Mouse (Mus musculus): ENCODE measurements at regions not wholly inside any gene's neighbourhood (a gene's known extent, or its start where the extent isn't known, plus 50 kb on each side); places are given as distances from the start of the nearest gene placed in this dataset. TPM values are rescaled to one million over a fixed set of nuclear protein-coding genes. Genes with fewer than 3 reads are reported as not detected.
A peak's percentile ranks its signal among the peaks of the same experiment; 100 is the strongest.

DNA sequence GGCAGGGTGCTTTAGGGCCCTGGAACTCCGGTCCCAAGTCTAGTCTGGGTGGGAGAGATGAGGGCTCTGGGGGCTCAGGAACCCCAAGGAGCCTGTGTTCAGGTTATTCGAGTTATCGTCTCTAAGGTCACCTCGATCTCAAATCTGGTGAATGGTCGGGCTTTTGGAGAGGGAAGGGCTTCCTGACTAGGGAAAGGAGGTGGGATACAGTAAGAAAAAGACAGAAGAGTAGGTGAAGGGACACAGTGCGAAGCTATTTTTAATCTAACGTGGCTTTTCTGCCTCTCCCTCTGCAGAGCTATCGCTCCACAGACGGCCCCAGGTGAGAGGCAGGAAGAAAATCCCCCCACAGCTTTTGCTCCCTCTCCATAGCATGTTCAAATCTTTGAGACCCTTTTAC is 81.8 kb upstream of the Hsd17b12 start:
- 29% methylated on average over 9 of the region's 9 CpGs for WGBS
- no peak for DNase-seq (ENCODE audit: low spot score)

DNA sequence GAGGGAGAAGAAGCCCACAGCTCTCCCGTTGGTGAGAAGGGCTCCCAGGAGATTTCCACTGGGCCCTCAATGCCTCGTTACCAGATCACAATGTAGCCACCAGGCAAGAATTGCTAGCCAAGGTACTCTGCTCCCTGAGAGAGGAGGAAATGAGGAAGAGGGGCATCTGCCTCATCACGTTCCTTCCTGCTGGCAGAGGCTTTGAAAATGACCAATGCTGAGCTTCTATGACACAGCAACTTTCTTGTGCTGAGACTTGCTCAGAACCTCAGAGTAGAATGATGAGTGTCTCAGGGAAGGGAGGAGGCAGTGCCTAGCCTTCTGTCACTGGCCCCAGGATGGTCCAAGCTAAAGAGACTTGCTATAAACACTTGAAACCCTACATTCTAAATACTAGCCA is 78.7 kb upstream of the Hsd17b12 start:
- DNase-seq (ENCODE audit: low spot score) = no peak
- H3K36me3 ChIP-seq (ENCODE audit: control insufficient read depth, insufficient read depth, low read length) = no peaks in the 10 kb centered on the region
- H3K27ac ChIP-seq (replicated peaks) = no peak overlapping the region
- no peak overlapping the region for H3K4me2 ChIP-seq (replicated peaks; ENCODE audit: low read depth)
- H3K4me1 ChIP-seq (replicated peaks; ENCODE audit: control insufficient read depth, insufficient read depth) = no peaks in the 10 kb centered on the region
- 49% methylated on average over 3 of the region's 3 CpGs for WGBS
- TF ChIP-seq CTCF (IDR thresholded peaks at IDR 0.05; ENCODE audit: low read depth) = no peak
- TF ChIP-seq EP300 (optimal IDR thresholded peaks at IDR 0.05) = no peak
- peaks cover 12% of the 10 kb centered on the region; the same call in 1 of the 2 replicates for H3K27me3 ChIP-seq (ENCODE audit: control insufficient read depth, insufficient read depth, low read length)
- no peak overlapping the region for H3K9ac ChIP-seq (ENCODE audit: low read length)
- H3K9me3 ChIP-seq (ENCODE audit: control insufficient read depth, low read length) = no peaks in the 10 kb centered on the region
- H3K4me3 ChIP-seq (ENCODE audit: low read depth, low read length) = no peak overlapping the region
- ATAC-seq (ENCODE audit: low FRiP score, low TSS enrichment) = no peak

More for the DNA sequence above, 81.8 kb upstream of the Hsd17b12 start:
- Histone ChIP-seq H3K9ac (ENCODE audit: low read length) (no peak overlapping the region), H3K27ac (replicated peaks) (no peak overlapping the region), H3K4me1 (replicated peaks; ENCODE audit: control insufficient read depth, insufficient read depth) (no peaks in the 10 kb centered on the region), H3K27me3 (ENCODE audit: control insufficient read depth, insufficient read depth, low read length) (peaks cover 21% of the 10 kb centered on the region; the same call in 1 of the 2 replicates), H3K9me3 (ENCODE audit: control insufficient read depth, low read length) (no peaks in the 10 kb centered on the region), H3K36me3 (ENCODE audit: control insufficient read depth, insufficient read depth, low read length) (no peaks in the 10 kb centered on the region), H3K4me2 (replicated peaks; ENCODE audit: low read depth) (no peak overlapping the region), H3K4me3 (ENCODE audit: low read depth, low read length) (no peak overlapping the region)
- no peak for ATAC-seq (ENCODE audit: low FRiP score, low TSS enrichment)
- TF ChIP-seq CTCF (IDR thresholded peaks at IDR 0.05; ENCODE audit: low read depth) = no peak
- TF ChIP-seq EP300 (optimal IDR thresholded peaks at IDR 0.05) = no peak

DNA sequence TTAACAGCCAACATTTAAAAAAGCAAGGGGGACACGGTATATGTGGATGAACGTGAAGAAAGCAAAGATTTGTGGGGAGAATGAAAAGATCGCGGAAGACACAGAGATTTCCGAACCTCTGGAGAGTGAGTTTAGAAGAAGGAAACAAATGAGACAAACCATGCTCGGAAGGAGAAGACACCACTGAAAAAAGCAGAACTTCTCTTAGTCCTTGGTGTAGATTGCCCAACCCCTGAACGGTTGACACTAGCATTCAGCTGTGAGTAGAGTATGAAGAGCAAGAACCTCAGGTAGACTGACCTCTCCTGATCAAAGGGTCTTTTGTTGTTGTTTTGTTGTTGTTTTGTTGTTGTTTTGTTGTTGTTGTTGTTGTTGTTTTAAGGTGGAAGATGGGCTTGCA is 75.8 kb upstream of the Hsd17b12 start:
- 89% methylated on average over 7 of the region's 7 CpGs for WGBS
- Histone ChIP-seq H3K4me2 (replicated peaks; ENCODE audit: low read depth) (no peak overlapping the region), H3K27me3 (ENCODE audit: control insufficient read depth, insufficient read depth, low read length) (no peaks in the 10 kb centered on the region), H3K4me1 (replicated peaks; ENCODE audit: control insufficient read depth, insufficient read depth) (no peaks in the 10 kb centered on the region), H3K9me3 (ENCODE audit: control insufficient read depth, low read length) (no peaks in the 10 kb centered on the region), H3K4me3 (ENCODE audit: low read depth, low read length) (no peak overlapping the region), H3K9ac (ENCODE audit: low read length) (no peak overlapping the region), H3K27ac (replicated peaks) (no peak overlapping the region), H3K36me3 (ENCODE audit: control insufficient read depth, insufficient read depth, low read length) (no peaks in the 10 kb centered on the region)
- no peak for ATAC-seq (ENCODE audit: low FRiP score, low TSS enrichment)
- TF ChIP-seq CTCF (IDR thresholded peaks at IDR 0.05; ENCODE audit: low read depth) = no peak
- DNase-seq (ENCODE audit: low spot score) = no peak

DNA sequence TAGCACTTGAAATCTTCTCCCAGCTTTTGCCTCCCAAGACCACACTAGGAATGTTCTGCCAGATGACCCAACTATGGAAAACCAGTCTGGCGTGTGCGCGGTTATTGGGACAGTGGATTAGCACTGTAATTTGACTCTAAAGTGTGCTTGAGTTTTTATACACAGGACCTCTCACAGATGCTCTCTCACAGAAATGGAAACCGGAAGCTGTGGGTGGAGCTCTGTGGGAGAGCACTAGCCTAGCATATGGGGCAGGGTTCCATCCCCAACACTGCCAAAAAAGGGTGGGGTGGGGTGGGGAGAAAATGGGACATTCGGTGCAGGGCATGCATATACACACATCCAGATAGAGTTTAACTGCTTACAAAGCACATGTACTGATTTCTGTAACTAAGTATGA is 61.7 kb upstream of the Hsd17b12 start:
- H3K27ac ChIP-seq (replicated peaks) = no peak overlapping the region
- H3K4me1 ChIP-seq (replicated peaks; ENCODE audit: control insufficient read depth, insufficient read depth) = no peaks in the 10 kb centered on the region
- no peak overlapping the region for H3K4me3 ChIP-seq (ENCODE audit: low read depth, low read length)
- H3K9me3 ChIP-seq (ENCODE audit: control insufficient read depth, low read length) = no peaks in the 10 kb centered on the region
- no peak overlapping the region for H3K4me2 ChIP-seq (replicated peaks; ENCODE audit: low read depth)
- no peaks in the 10 kb centered on the region for H3K36me3 ChIP-seq (ENCODE audit: control insufficient read depth, insufficient read depth, low read length)
- no peaks in the 10 kb centered on the region for H3K27me3 ChIP-seq (ENCODE audit: control insufficient read depth, insufficient read depth, low read length)
- no peak for DNase-seq (ENCODE audit: low spot score)
- no peak overlapping the region for H3K9ac ChIP-seq (ENCODE audit: low read length)
- 48% methylated on average over 5 of the region's 5 CpGs for WGBS
- no peak for ATAC-seq (ENCODE audit: low FRiP score, low TSS enrichment)
- TF ChIP-seq CTCF (IDR thresholded peaks at IDR 0.05; ENCODE audit: low read depth) = no peak
- no peak for TF ChIP-seq EP300 (optimal IDR thresholded peaks at IDR 0.05)

DNA sequence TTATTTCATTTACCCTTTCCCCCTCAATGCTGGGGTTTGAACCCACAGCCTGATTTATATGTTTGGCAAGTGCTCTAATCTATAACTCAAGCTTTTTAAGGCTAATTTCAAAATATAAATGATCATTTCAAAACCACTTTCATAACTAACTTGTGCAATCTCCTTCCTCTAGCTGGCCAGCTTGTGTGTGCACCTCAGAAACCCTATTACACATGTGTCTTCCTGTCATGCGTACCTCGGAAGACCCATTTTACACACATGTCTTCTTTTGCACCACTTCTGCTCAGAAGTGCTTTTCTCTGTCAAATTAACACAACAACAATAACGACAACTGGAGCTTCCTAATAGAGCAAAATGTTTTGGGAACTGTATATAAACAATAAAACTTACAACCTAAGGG is 59.7 kb upstream of the Hsd17b12 start:
- H3K27ac ChIP-seq (replicated peaks) = no peak overlapping the region
- H3K4me1 ChIP-seq (replicated peaks; ENCODE audit: control insufficient read depth, insufficient read depth) = no peaks in the 10 kb centered on the region
- H3K9ac ChIP-seq (ENCODE audit: low read length) = no peak overlapping the region
- no peaks in the 10 kb centered on the region for H3K27me3 ChIP-seq (ENCODE audit: control insufficient read depth, insufficient read depth, low read length)
- H3K9me3 ChIP-seq (ENCODE audit: control insufficient read depth, low read length) = no peaks in the 10 kb centered on the region
- no peak overlapping the region for H3K4me2 ChIP-seq (replicated peaks; ENCODE audit: low read depth)
- ATAC-seq (ENCODE audit: low FRiP score, low TSS enrichment) (no peak), DNase-seq (ENCODE audit: low spot score) (no peak)
- WGBS = 78% methylated on average over 3 of the region's 3 CpGs
- no peak overlapping the region for H3K4me3 ChIP-seq (ENCODE audit: low read depth, low read length)
- no peaks in the 10 kb centered on the region for H3K36me3 ChIP-seq (ENCODE audit: control insufficient read depth, insufficient read depth, low read length)
- TF ChIP-seq EP300 (optimal IDR thresholded peaks at IDR 0.05) = no peak

DNA sequence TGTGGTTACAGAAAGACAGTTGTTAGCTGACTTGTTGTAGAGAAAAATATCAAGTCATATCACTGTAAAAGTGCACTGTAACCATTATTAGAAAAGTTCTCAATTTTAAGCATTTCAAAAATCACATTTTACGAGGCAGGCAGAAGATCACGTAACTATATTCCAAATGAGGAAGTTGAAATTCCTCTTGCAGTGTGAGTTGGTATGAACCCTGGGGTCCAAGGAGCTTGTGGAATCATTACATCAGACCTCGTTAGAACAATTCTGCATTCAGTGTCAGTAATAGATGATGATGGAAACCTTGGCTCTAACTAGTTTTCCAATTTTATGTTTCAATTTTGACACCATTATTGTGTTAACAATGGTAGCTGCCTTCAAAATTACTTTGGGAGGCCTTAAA is 57.7 kb upstream of the Hsd17b12 start:
- no peak for TF ChIP-seq EP300 (optimal IDR thresholded peaks at IDR 0.05)
- TF ChIP-seq CTCF (IDR thresholded peaks at IDR 0.05; ENCODE audit: low read depth) = no peak
- Histone ChIP-seq H3K9ac (ENCODE audit: low read length) (no peak overlapping the region), H3K9me3 (ENCODE audit: control insufficient read depth, low read length) (no peaks in the 10 kb centered on the region), H3K4me1 (replicated peaks; ENCODE audit: control insufficient read depth, insufficient read depth) (no peaks in the 10 kb centered on the region), H3K27me3 (ENCODE audit: control insufficient read depth, insufficient read depth, low read length) (no peaks in the 10 kb centered on the region), H3K36me3 (ENCODE audit: control insufficient read depth, insufficient read depth, low read length) (no peaks in the 10 kb centered on the region), H3K4me3 (ENCODE audit: low read depth, low read length) (no peak overlapping the region), H3K27ac (replicated peaks) (no peak overlapping the region), H3K4me2 (replicated peaks; ENCODE audit: low read depth) (no peak overlapping the region)
- WGBS = 86% methylated on average over 3 of the region's 3 CpGs
- no peak for ATAC-seq (ENCODE audit: low FRiP score, low TSS enrichment)
- DNase-seq (ENCODE audit: low spot score) = no peak

MicroRNAs in the stretch of these regions (microRNA counts, 519-probe panel; counts per million panel counts)
- 2,868 counts per million, percentile 8 among the panel's probes with 10 or more counts for microRNA mmu-miR-129-3p
- not detected for microRNA mmu-miR-129-5p

Small RNAs in the stretch of these regions (microRNA-seq; reads per million reads assigned to microRNA genes)
- gene Mir129-2 (not detected), gene Mir129b (not detected)

Data from stomach, postnatal 0 days (tissue).